Mouse (Mus musculus) Patski (cell line): ENCODE results near the gene Fam166a. TPM values are rescaled to one million over a fixed set of nuclear protein-coding genes. Genes with fewer than 3 reads are reported as not detected.

Source experiments
- ATAC-seq: fragments of 100-300 bp; one replicate; pipeline ENCODE4 v1.8.0; 2021
- CTCF ChIA-PET: fragments of 350-600 bp; sonication (Branson Sonifier 250); formaldehyde crosslinking; loops from one replicate; lab custom pipeline; 2022; ENCODE audit warnings: inconsistent platforms; lab: Charles Lee
- POLR2A ChIA-PET: fragments of 350-600 bp; sonication (Branson Sonifier 250); formaldehyde crosslinking; loops from one replicate; lab custom pipeline; 2022; ENCODE audit warnings: antibody characterized with exemption, inconsistent platforms; lab: Charles Lee
- DNase-seq: peaks from one replicate; pipeline ENCODE4 v3.0.0-alpha.2; 2011; ENCODE audit warnings: low read depth, low spot score
- H3K27me3 ChIP-seq: fragments of 371-371 bp; one replicate; pipeline ENCODE4 v1.5.1; 2021
- CTCF ChIP-seq: fragments of 100-300 bp; IDR thresholded peaks from one replicate; pipeline ENCODE4 v1.5.1; 2021
- in situ Hi-C: fragments of 300-500 bp; cut with MboI; formaldehyde crosslinking; loops from 3 replicates; pipeline ENCODE4 v1.11.1; 2018; ENCODE audit warnings: low pct_unique_long_range_greater_than_20kb, mixed read lengths
- polyA plus RNA-seq: library from polyadenylated mRNA; unstranded; gene quantifications from one replicate; pipeline ENCODE4 v1.2.3, GENCODE M21; 2021

Fam166a gene
- polyA plus RNA-seq, 1 experiment from 2014 or later: 0.32 TPM

- CTCF ChIA-PET: interaction anchor here (0.6 to 3.4 kb wide), 27 partner anchors 8 to 171 kb away, joined by 3 to 34 read pairs (median 7); partner anchors contain the start of genes AL732309.1, Anapc2, Nelfb and Rnf224
- TF ChIP-seq CTCF: no peak
- POLR2A ChIA-PET: no interaction called here
- DNase-seq (no peak), ATAC-seq (no peak)
- in situ Hi-C loops: no loop called here
- peaks cover 24% of the 10 kb centered on the region for H3K27me3 ChIP-seq
Observed at GRCm38 (mm10) chr2:25228995-25229530, 10.5 kb downstream of the Fam166a start.

- peaks cover 29% of the 10 kb centered on the region for H3K27me3 ChIP-seq
- no peak for ATAC-seq
- in situ Hi-C loops: no loop called here
- POLR2A ChIA-PET: no interaction called here
- DNase-seq: no peak
- CTCF ChIA-PET: interaction anchor here (0.7 to 3.4 kb wide), 7 partner anchors 8 to 63 kb away, joined by 3 to 34 read pairs (median 10); partner anchors contain the start of genes AL732309.1, Anapc2, Rnf224 and Ssna1
- TF ChIP-seq CTCF: no peak
Observed at GRCm38 (mm10) chr2:25229582-25229981, 11.0 kb downstream of the Fam166a start.

- no peak for DNase-seq
- peaks cover 39% of the 10 kb centered on the region for H3K27me3 ChIP-seq
- ATAC-seq: no peak
- ChIA-PET CTCF (interaction anchor here (0.7 to 3.2 kb wide), 2 partner anchors 15 to 21 kb away, joined by 3 to 29 read pairs; partner anchors contain the start of gene AL732309.1), POLR2A (no interaction called here)
- in situ Hi-C loops: no loop called here
- no peak for TF ChIP-seq CTCF
Observed at GRCm38 (mm10) chr2:25230581-25230980, 12.0 kb downstream of the Fam166a start.

- no peak for ATAC-seq
- ChIA-PET CTCF (no interaction called here), POLR2A (no interaction called here)
- in situ Hi-C loops: no loop called here
- no peak for TF ChIP-seq CTCF
- no peak for DNase-seq
- peaks cover 43% of the 10 kb centered on the region for H3K27me3 ChIP-seq
Observed at GRCm38 (mm10) chr2:25231038-25231437, 12.5 kb downstream of the Fam166a start.

GRCm38 (mm10) chr2:25233421-25233820 is 14.9 kb downstream of the Fam166a start:
- TF ChIP-seq CTCF: no peak
- ATAC-seq (no peak), DNase-seq (no peak)
- CTCF ChIA-PET: no interaction called here
- in situ Hi-C loops: no loop called here
- POLR2A ChIA-PET: no interaction called here
- peaks cover 53% of the 10 kb centered on the region for H3K27me3 ChIP-seq

DNA sequence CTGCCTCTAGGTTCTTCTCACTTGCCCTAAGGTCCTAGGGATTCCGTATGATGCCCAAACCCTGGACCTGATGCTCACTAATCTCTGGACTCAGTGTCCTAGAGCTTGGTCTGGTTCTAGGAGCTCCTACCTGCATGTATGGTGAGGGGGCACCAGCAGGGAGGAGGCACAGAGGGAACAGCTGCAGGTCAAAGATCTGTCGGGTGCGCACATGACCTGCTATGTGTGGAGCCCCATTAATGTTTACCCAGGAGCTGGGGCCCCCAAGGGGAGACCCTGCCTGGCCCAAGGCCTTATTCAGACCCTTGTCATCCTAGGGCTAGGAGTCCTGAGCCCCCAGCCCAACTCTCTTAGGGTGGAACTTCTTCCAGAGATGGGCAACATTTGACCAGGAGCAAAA is 15.5 kb downstream of the Fam166a start, which contains the start of gene Slc34a3:
TSS of gene Slc34a3 (minus strand) at position 315 of the 400 bp plus-strand sequence.
- CTCF ChIA-PET: no interaction called here
- no peak for DNase-seq
- in situ Hi-C loops: no loop called here
- no peak for ATAC-seq
- no peak for TF ChIP-seq CTCF
- peaks cover 53% of the 10 kb centered on the region for H3K27me3 ChIP-seq
- POLR2A ChIA-PET: no interaction called here

GRCm38 (mm10) chr2:25234551-25235220 is 16.1 kb downstream of the Fam166a start:
- peaks cover 53% of the 10 kb centered on the region for H3K27me3 ChIP-seq
- ATAC-seq: no peak
- ChIA-PET POLR2A (no interaction called here), CTCF (interaction anchor here (0.8 kb wide), 1 partner anchor 13 kb away, joined by 4 read pairs; no protein-coding TSS in a partner anchor)
- in situ Hi-C loops: no loop called here
- TF ChIP-seq CTCF: no peak
- DNase-seq: no peak

DNA sequence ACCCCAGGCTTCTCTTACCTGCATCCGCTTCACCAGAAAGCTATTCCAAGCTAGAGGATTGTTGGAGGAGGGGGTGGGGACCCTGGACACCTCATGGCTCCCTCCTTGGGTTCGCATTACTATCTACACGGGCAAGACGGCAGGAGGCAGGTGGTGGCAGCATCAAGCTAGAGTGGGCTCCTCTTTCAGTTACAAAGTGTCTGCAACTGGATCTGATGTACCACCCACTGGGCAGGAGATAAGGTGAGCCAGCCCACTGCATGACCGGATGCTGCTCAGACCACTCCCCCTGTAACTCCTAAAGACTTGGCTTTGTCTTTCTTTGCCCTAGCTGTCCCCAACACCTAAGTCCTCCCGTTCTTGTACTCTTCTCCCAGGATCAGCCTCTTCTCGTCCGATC is 18.1 kb downstream of the Fam166a start, which contains the start of gene Rnf224:
TSS of gene Rnf224 (minus strand) at position 174 of the 400 bp plus-strand sequence.
- no peak for TF ChIP-seq CTCF
- DNase-seq (no peak), ATAC-seq (no peak)
- in situ Hi-C loops: no loop called here
- peaks cover 47% of the 10 kb centered on the region for H3K27me3 ChIP-seq
- ChIA-PET POLR2A (interaction anchor here (0.7 kb wide), 1 partner anchor 16 kb away, joined by 3 read pairs; no protein-coding TSS in a partner anchor), CTCF (interaction anchor here (2.0 kb wide), 1 partner anchor 8 kb away, joined by 12 read pairs; no protein-coding TSS in a partner anchor)

- ATAC-seq (no peak), DNase-seq (no peak)
- in situ Hi-C loops: no loop called here
- peaks cover 46% of the 10 kb centered on the region for H3K27me3 ChIP-seq
- ChIA-PET CTCF (interaction anchor here (2.0 kb wide), 1 partner anchor 9 kb away, joined by 12 read pairs; no protein-coding TSS in a partner anchor), POLR2A (no interaction called here)
- TF ChIP-seq CTCF: no peak
Observed at GRCm38 (mm10) chr2:25237522-25237921, 19.0 kb downstream of the Fam166a start.

DNA sequence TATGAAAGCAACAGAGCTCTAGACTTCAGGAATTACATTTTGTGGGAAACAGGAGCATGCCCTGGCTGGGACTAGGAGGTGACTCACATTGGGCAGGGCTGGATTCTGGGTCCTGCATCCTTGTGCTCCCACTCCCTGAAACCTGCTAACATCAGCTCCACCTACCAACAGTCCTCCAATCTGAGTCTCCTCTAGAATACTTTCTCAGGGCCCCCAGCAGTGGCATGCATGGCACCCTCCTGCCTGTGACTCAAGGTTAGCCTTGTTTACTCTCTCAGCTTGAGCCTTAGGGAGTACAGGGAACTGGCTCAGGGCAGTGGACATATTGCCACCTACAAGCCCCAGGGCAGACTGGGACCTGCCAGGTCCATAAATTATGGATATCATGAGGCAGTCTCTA is 19.6 kb downstream of the Fam166a start:
- CTCF ChIA-PET: interaction anchor here (2.0 kb wide), 1 partner anchor 9 kb away, joined by 12 read pairs; no protein-coding TSS in a partner anchor
- ATAC-seq: no peak
- no peak for DNase-seq
- no peak for TF ChIP-seq CTCF
- in situ Hi-C loops: no loop called here
- POLR2A ChIA-PET: no interaction called here
- H3K27me3 ChIP-seq: peaks cover 48% of the 10 kb centered on the region
